Comparison of ENCODE assay signal across 9 mouse cellular contexts in the genomic region with DNA sequence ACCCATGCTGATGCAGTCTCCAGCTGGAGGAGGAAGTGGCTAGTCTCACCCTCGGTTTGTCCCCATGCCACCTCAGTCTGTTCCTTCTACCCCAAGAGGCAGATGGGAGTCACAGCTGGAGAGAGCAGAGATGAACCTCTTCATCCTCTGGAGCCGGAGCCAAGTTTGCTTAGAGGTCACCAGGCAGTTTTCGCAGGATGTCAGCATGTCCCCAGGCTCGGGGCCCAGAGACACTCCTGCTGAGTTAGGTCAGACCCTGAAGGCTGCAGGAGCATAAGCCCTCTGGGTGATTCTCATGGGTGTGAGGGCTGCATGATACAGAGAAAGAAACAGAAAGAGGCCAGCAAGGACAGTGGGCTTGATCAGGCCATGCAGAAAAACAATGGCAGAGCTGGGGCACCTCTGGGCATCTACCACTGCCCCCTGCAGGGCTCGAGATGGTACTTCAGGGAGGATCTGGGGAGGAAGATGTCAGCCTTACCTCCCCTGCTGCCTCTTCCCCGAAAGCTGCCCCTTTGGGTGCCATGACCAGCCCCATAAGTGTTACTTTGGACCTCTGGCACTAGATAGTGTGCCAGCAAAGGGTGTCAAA. TPM values are rescaled to one million over a fixed set of nuclear protein-coding genes. Genes with fewer than 3 reads are reported as not detected.
DNase-seq lines count a peak whose midpoint lies in the region; ATAC-seq and TF ChIP-seq lines count a peak whose summit lies in the region.
"Had no signal": no experiment of that assay in that cellular context is flagged by ENCODE, and none has a peak within 500 bp of the region (broad histone marks: within the 10 kb centered on the region; RNA-seq: fewer than 3 reads in every experiment).

No protein-coding gene starts in this region.

- H3K4me1 ChIP-seq in lung, embryonic 14.5 days (ENCODE audit: insufficient read depth), result peaks cover 7% of the 10 kb centered on the region

- CTCF ChIA-PET in Patski (lab: Charles Lee), result interaction anchor here (0.7 to 1.9 kb wide), 9 partner anchors 10 to 125 kb away, joined by 3 to 5 read pairs (median 3); partner anchors contain the start of gene Spop

- in situ Hi-C loops in Patski (cut with MboI; ENCODE audit: low pct_unique_long_range_greater_than_20kb), result no loop called here

- POLR2A ChIA-PET in Patski (lab: Charles Lee), result interaction anchor here (0.7 kb wide), 1 partner anchor 13 kb away, joined by 3 read pairs; no protein-coding TSS in a partner anchor

- H3K9ac ChIP-seq in lung, embryonic 14.5 days, result no peak overlapping the region

- H3K27me3 ChIP-seq in lung, embryonic 14.5 days (ENCODE audit: insufficient read depth, low read length), result peaks cover 31% of the 10 kb centered on the region
- H3K27me3 ChIP-seq in Patski, result peaks cover 7% of the 10 kb centered on the region

- DNase-seq in embryo, embryonic 10.5 days (ENCODE audit: low spot score), result peak; percentile 31
- DNase-seq in embryo, embryonic 10 days (ENCODE audit: low spot score), result no peak
- peak; percentile 37 for DNase-seq in lung, embryonic 14.5 days
- no peak for DNase-seq in lung, adult 18-20 months
- DNase-seq in Patski (ENCODE audit: low read depth, low spot score), result no peak
- peak; percentile 29 for DNase-seq in lung, postnatal 36 days
- no peak for DNase-seq in left cerebral cortex, adult 9 months (ENCODE audit: low spot score in 2 of 2)
- no peak for DNase-seq in layer of hippocampus, postnatal 14 days (ENCODE audit: low spot score in 2 of 2)

- peak; percentile 55 for TF ChIP-seq CTCF in lung, embryonic 14.5 days (IDR thresholded peaks at IDR 0.05; ENCODE audit: low read depth)
- peak; percentile 59 for TF ChIP-seq CTCF in Patski (IDR thresholded peaks at IDR 0.05)

- no peak overlapping the region for H3K4me3 ChIP-seq in lung, embryonic 14.5 days (ENCODE audit: low read depth, low read length)

- H3K9me3 ChIP-seq in lung, embryonic 14.5 days (ENCODE audit: low read depth, low read length), result no peaks in the 10 kb centered on the region

- no peak for ATAC-seq in lung, embryonic 14.5 days (ENCODE audit: insufficient read depth)
- ATAC-seq in Patski, result no peak

- 77% methylated on average over 6 of the region's 6 CpGs for WGBS in lung, embryonic 14.5 days

- no peak overlapping the region for H3K27ac ChIP-seq in lung, embryonic 14.5 days (ENCODE audit: low read depth)
- H3K27ac ChIP-seq: macrophage had no signal

- no peaks in the 10 kb centered on the region for H3K36me3 ChIP-seq in lung, embryonic 14.5 days (ENCODE audit: insufficient read depth)

- no peak overlapping the region for H3K4me2 ChIP-seq in lung, embryonic 14.5 days

RNA-seq across cellular contexts. Expression of gene Nxph3, which starts 5.1 kb away (rescaled TPM):
- polyA plus RNA-seq in lung, embryonic 14.5 days (2014; fragmentation: Nextera tagmentation; extraction: Ambion mirVana), result 0.18 and 0.28 TPM in 2 replicates
- 0.73 TPM for polyA plus RNA-seq in Patski (2021)
- 10 to 100 TPM in 1 of 2 experiments, 1 to 10 TPM in 1; 3.4 to 12.0 TPM for total RNA-seq in layer of hippocampus, postnatal 14 days (2021)
- polyA plus RNA-seq: macrophage had no signal

Comparison
In these comparisons a context has a peak if more than half of its experiments do, and no peak if none do; other contexts are left out.
1. DNase-seq: peak in embryo, embryonic 10.5 days (single experiment), lung, embryonic 14.5 days (single experiment) and lung, postnatal 36 days (single experiment); none in embryo, embryonic 10 days (single experiment), lung, adult 18-20 months (0 of 2), Patski (single experiment), left cerebral cortex, adult 9 months (0 of 2) and layer of hippocampus, postnatal 14 days (0 of 2).